ENCODE assay signal across 8 mouse cellular contexts in the genomic region with DNA sequence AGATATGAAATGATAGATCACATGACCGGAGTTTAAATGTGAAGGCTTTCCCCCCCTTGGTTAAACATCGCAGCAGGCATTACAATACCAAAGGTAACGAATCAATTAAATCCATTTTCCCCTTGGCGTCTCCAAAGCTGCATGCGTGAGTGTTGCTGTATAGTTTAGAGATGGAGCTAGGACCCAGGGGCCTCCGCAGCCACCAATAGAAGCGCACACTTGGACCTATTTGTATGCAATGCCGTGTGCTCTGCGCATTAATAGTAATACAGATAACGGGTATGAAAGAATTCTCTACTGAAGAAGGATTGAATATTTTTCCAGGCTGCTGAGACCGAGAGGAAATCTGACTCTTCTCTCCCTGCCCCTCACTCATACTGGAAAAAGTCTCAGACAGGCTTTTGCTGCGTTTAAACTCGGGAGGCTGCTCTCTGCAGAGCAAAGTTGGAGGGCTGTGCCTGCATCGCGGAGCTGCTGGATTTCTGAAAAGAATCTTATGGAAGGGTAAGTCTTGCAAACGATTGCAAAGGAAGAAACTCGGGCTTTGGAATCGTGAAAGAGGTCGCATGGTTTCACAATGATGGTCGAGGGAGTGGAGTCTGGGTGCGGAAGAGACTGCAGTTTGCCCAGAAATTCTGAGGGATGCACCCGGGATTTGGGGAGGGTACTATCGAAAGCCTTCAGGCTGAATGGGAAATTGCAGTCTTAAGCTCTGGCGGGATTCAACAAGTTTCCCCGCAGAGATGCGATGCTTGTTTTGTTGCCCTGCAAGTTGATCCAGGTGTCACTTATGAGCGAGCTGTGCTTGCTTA.
DNase-seq lines count a peak whose midpoint lies in the region; ATAC-seq and TF ChIP-seq lines count a peak whose summit lies in the region.

No protein-coding gene starts in this region.

- peak overlapping the region; percentile 65 for H3K4me2 ChIP-seq in kidney, postnatal 0 days (ENCODE audit: low read length)
- H3K4me2 ChIP-seq in embryonic facial prominence, embryonic 12.5 days (replicated peaks), result peak overlapping the region; percentile 80
- H3K4me2 ChIP-seq in hindbrain, postnatal 0 days (ENCODE audit: low read depth, low read length), result peak overlapping the region; percentile 77
- H3K4me2 ChIP-seq in midbrain, embryonic 14.5 days (ENCODE audit: low read length), result peak overlapping the region; percentile 66

- 4% methylated on average over 27 of the region's 27 CpGs for WGBS in kidney, postnatal 0 days
- 1% methylated on average over 27 of the region's 27 CpGs for WGBS in embryonic facial prominence, embryonic 12.5 days
- under 1% methylated on average over 27 of the region's 27 CpGs for WGBS in hindbrain, postnatal 0 days
- under 1% methylated on average over 27 of the region's 27 CpGs for WGBS in midbrain, embryonic 14.5 days
- WGBS in thymus, adult 2 months, result 7% methylated on average over 27 of the region's 27 CpGs

- H3K9me3 ChIP-seq in kidney, postnatal 0 days (replicated peaks; ENCODE audit: low read length), result no peaks in the 10 kb centered on the region
- H3K9me3 ChIP-seq in embryonic facial prominence, embryonic 12.5 days, result no peaks in the 10 kb centered on the region
- no peaks in the 10 kb centered on the region for H3K9me3 ChIP-seq in hindbrain, postnatal 0 days (ENCODE audit: low read length)
- H3K9me3 ChIP-seq in midbrain, embryonic 14.5 days (ENCODE audit: control insufficient read depth, low read length), result no peaks in the 10 kb centered on the region

- DNase-seq in kidney, postnatal 0 days (ENCODE audit: low spot score), result peak; percentile 48
- DNase-seq in kidney, adult 8-10 months, result no peak
- DNase-seq in hindbrain, postnatal 0 days (ENCODE audit: low spot score), result peak; percentile 75
- DNase-seq in midbrain, embryonic 14.5 days, result peak; percentile 88
- DNase-seq in thymus, adult 2 months, result no peak
- DNase-seq in T-cell, adult 2 months (ENCODE audit: low spot score), result no peak

- no peaks in the 10 kb centered on the region for H3K36me3 ChIP-seq in kidney, postnatal 0 days (ENCODE audit: insufficient read depth, low read length)
- H3K36me3 ChIP-seq in embryonic facial prominence, embryonic 12.5 days, result no peaks in the 10 kb centered on the region
- H3K36me3 ChIP-seq in hindbrain, postnatal 0 days (ENCODE audit: insufficient read depth, low read length), result no peaks in the 10 kb centered on the region
- no peaks in the 10 kb centered on the region for H3K36me3 ChIP-seq in midbrain, embryonic 14.5 days (ENCODE audit: control insufficient read depth, insufficient read depth, low read length)
- no peaks in the 10 kb centered on the region for H3K36me3 ChIP-seq in thymus, adult 2 months (ENCODE audit: control insufficient read depth, insufficient read depth, low read length)

- TF ChIP-seq POLR2A in thymus, adult 2 months (IDR thresholded peaks at IDR 0.05; ENCODE audit: control insufficient read depth, extremely low read depth, insufficient read depth, low read length, poor library complexity), result no peak

- no peak for TF ChIP-seq CTCF in kidney, postnatal 0 days (IDR thresholded peaks at IDR 0.05; ENCODE audit: low read depth)
- peak; percentile 47 for TF ChIP-seq CTCF in hindbrain, postnatal 0 days (IDR thresholded peaks at IDR 0.05; ENCODE audit: low read depth)
- no peak for TF ChIP-seq CTCF in thymus, adult 2 months (IDR thresholded peaks at IDR 0.05; ENCODE audit: borderline replicate concordance, control insufficient read depth, extremely low read depth, insufficient read depth, low read length, poor library complexity)

- H3K27me3 ChIP-seq in kidney, postnatal 0 days (ENCODE audit: insufficient read depth, low read length), result no peaks in the 10 kb centered on the region
- peaks cover 6% of the 10 kb centered on the region; the same call in 1 of the 2 replicates for H3K27me3 ChIP-seq in embryonic facial prominence, embryonic 12.5 days
- H3K27me3 ChIP-seq in hindbrain, postnatal 0 days (ENCODE audit: insufficient read depth, low read length), result no peaks in the 10 kb centered on the region
- H3K27me3 ChIP-seq in midbrain, embryonic 14.5 days (ENCODE audit: control insufficient read depth, insufficient read depth, low read length), result no peaks in the 10 kb centered on the region
- H3K27me3 ChIP-seq in thymus, adult 2 months (ENCODE audit: control insufficient read depth, insufficient read depth, low read length), result no peaks in the 10 kb centered on the region

- H3K4me3 ChIP-seq in kidney, postnatal 0 days (replicated peaks; ENCODE audit: low read depth, low read length), result peak overlapping the region; percentile 37
- peak overlapping the region; percentile 48 for H3K4me3 ChIP-seq in embryonic facial prominence, embryonic 12.5 days
- H3K4me3 ChIP-seq in hindbrain, postnatal 0 days (ENCODE audit: low read length), result peak overlapping the region; percentile 55
- H3K4me3 ChIP-seq in midbrain, embryonic 14.5 days (replicated peaks; ENCODE audit: low read depth, low read length), result peak overlapping the region; percentile 52
- H3K4me3 ChIP-seq in thymus, adult 2 months (ENCODE audit: control insufficient read depth, insufficient read depth, low read length), result no peak overlapping the region

- H3K27ac ChIP-seq in kidney, postnatal 0 days, result no peak overlapping the region
- H3K27ac ChIP-seq in embryonic facial prominence, embryonic 12.5 days, result peak overlapping the region; percentile 57; the same call in 1 of the 2 replicates
- H3K27ac ChIP-seq in hindbrain, postnatal 0 days, result peak overlapping the region; percentile 82; the same call in 1 of the 2 replicates
- H3K27ac ChIP-seq in midbrain, embryonic 14.5 days (replicated peaks; ENCODE audit: low read depth, low read length), result peak overlapping the region; percentile 90
- no peak overlapping the region for H3K27ac ChIP-seq in thymus, adult 2 months (ENCODE audit: control insufficient read depth, insufficient read depth, low read length)

- H3K9ac ChIP-seq in kidney, postnatal 0 days (ENCODE audit: low read depth, low read length), result no peak overlapping the region
- H3K9ac ChIP-seq in embryonic facial prominence, embryonic 12.5 days, result peak overlapping the region; percentile 47
- H3K9ac ChIP-seq in hindbrain, postnatal 0 days (replicated peaks; ENCODE audit: low read length), result peak overlapping the region; percentile 60
- H3K9ac ChIP-seq in midbrain, embryonic 14.5 days (replicated peaks; ENCODE audit: low read length), result peak overlapping the region; percentile 76

- ATAC-seq in kidney, postnatal 0 days (replicated peaks; ENCODE audit: low FRiP score, low read depth), result no peak
- peak; percentile 64; the same call in 1 of the 2 replicates for ATAC-seq in embryonic facial prominence, embryonic 12.5 days (ENCODE audit: insufficient number of reproducible peaks, insufficient read depth, low FRiP score, low TSS enrichment)
- ATAC-seq in hindbrain, postnatal 0 days, result peak; percentile 72
- peak; percentile 82 for ATAC-seq in midbrain, embryonic 14.5 days (ENCODE audit: low FRiP score, low TSS enrichment)
- ATAC-seq in megakaryocyte progenitor cell, adult 5-6 weeks (replicated peaks; ENCODE audit: poor library complexity), result no peak

- H3K4me1 ChIP-seq in kidney, postnatal 0 days (replicated peaks; ENCODE audit: insufficient read depth, low read length), result peaks cover 5% of the 10 kb centered on the region; the same call in 1 of the 2 replicates
- H3K4me1 ChIP-seq in embryonic facial prominence, embryonic 12.5 days, result no peaks in the 10 kb centered on the region
- H3K4me1 ChIP-seq in hindbrain, postnatal 0 days (ENCODE audit: insufficient read depth, low read length), result no peaks in the 10 kb centered on the region
- peaks cover 7% of the 10 kb centered on the region; the same call in 1 of the 2 replicates for H3K4me1 ChIP-seq in midbrain, embryonic 14.5 days (ENCODE audit: control insufficient read depth, insufficient read depth, low read length)
- no peaks in the 10 kb centered on the region for H3K4me1 ChIP-seq in thymus, adult 2 months (replicated peaks; ENCODE audit: control insufficient read depth, insufficient read depth, low read length)

Comparison
In these comparisons a context has a peak if more than half of its experiments do, and no peak if none do; other contexts are left out.
1. DNase-seq: peak in kidney, postnatal 0 days (single experiment), hindbrain, postnatal 0 days (single experiment) and midbrain, embryonic 14.5 days (single experiment); none in kidney, adult 8-10 months (0 of 2), thymus, adult 2 months (single experiment) and T-cell, adult 2 months (single experiment).
2. ATAC-seq: peak in embryonic facial prominence, embryonic 12.5 days (single experiment), hindbrain, postnatal 0 days (single experiment) and midbrain, embryonic 14.5 days (single experiment); none in kidney, postnatal 0 days (single experiment) and megakaryocyte progenitor cell, adult 5-6 weeks (single experiment).
3. H3K27ac ChIP-seq: peak in embryonic facial prominence, embryonic 12.5 days (single experiment), hindbrain, postnatal 0 days (single experiment) and midbrain, embryonic 14.5 days (single experiment); none in kidney, postnatal 0 days (single experiment) and thymus, adult 2 months (single experiment).
4. Peak in every context shown above with its lines, with median percentiles within 50 percentile points of each other: H3K4me2 ChIP-seq.